Mouse (Mus musculus) kidney, embryonic 16.5 days (tissue): ENCODE data around the gene Fam76b. TPM values are rescaled to one million over a fixed set of nuclear protein-coding genes. Genes with fewer than 3 reads are reported as not detected.

Source experiments
- ATAC-seq: fragments of 200-750 bp; cut with Nextera tagmentation; 2 replicates; pipeline ENCODE4 v1.8.0; 2017; ENCODE audit warnings: moderate TSS enrichment; ENCODE audit not compliant: low FRiP score, low TSS enrichment
- H3K27ac ChIP-seq: fragments of 300-500 bp; sonication (generic); 2 replicates; pipeline ENCODE4 v1.5.1; 2014; ENCODE audit warnings: low read length
- H3K27me3 ChIP-seq: fragments of 300-500 bp; sonication (generic); 2 replicates; pipeline ENCODE4 v1.6.1; 2014; ENCODE audit warnings: low read length, control low read depth, mixed read lengths; ENCODE audit not compliant: insufficient read depth
- H3K36me3 ChIP-seq: fragments of 300-500 bp; sonication (generic); 2 replicates; pipeline ENCODE4 v1.6.1; 2014; ENCODE audit warnings: low read length, control low read depth, mixed read lengths; ENCODE audit not compliant: insufficient read depth
- H3K4me1 ChIP-seq: fragments of 300-500 bp; sonication (generic); 2 replicates; pipeline ENCODE4 v1.6.1; 2014; ENCODE audit warnings: low read length, control low read depth, mixed read lengths; ENCODE audit not compliant: insufficient read depth
- H3K4me2 ChIP-seq: fragments of 300-500 bp; sonication (generic); replicated peaks from 2 replicates; pipeline ENCODE4 v1.6.1; 2014; ENCODE audit warnings: low read depth, low read length
- H3K4me3 ChIP-seq: fragments of 300-500 bp; sonication (generic); 2 replicates; pipeline ENCODE4 v1.5.1; 2014; ENCODE audit warnings: mild to moderate bottlenecking, low read length
- H3K9ac ChIP-seq: fragments of 300-500 bp; sonication (generic); replicated peaks from 2 replicates; pipeline ENCODE4 v1.6.1; 2014; ENCODE audit warnings: low read length
- H3K9me3 ChIP-seq: fragments of 300-500 bp; sonication (generic); 2 replicates; pipeline ENCODE4 v1.6.1; 2016; ENCODE audit warnings: low read length, control low read depth
- WGBS: fragments of 180-500 bp; shearing (Covaris S2); extraction: QIAGEN DNeasy Blood & Tissue Kit; methylation state at CpG from one replicate; pipeline ENCODE4 v1.1.7; 2014; 5-methylcytosine and 5-hydroxymethylcytosine counted together
- polyA plus RNA-seq: library from polyadenylated mRNA; unstranded; fragments of >200 nt; fragmentation: Nextera tagmentation; extraction: Ambion mirVana; gene quantifications from 2 replicates; pipeline ENCODE4 v1.2.1, GENCODE M21; 2015

Gene Fam76b
- polyA plus RNA-seq, 1 experiment from 2014 or later, result 19.0 TPM

GRCm38 (mm10) chr9:13889657-13890056 is 62.1 kb downstream of the Fam76b start:
- H3K27ac ChIP-seq, result no peak overlapping the region
- H3K4me1 ChIP-seq, result no peaks in the 10 kb centered on the region
- H3K27me3 ChIP-seq, result no peaks in the 10 kb centered on the region
- H3K4me2 ChIP-seq, result no peak overlapping the region
- H3K36me3 ChIP-seq, result no peaks in the 10 kb centered on the region
- H3K9ac ChIP-seq, result no peak overlapping the region
- H3K4me3 ChIP-seq, result no peak overlapping the region
- 4% methylated on average over 9 of the region's 9 CpGs for WGBS
- peak; percentile 91 for ATAC-seq
- peaks cover 4% of the 10 kb centered on the region for H3K9me3 ChIP-seq

GRCm38 (mm10) chr9:13890171-13890570 is 62.7 kb downstream of the Fam76b start:
- ATAC-seq, result 0 out of 2 replicates have a peak, but pooled peaks have one; percentile 59
- peaks cover 4% of the 10 kb centered on the region for H3K9me3 ChIP-seq
- no peak overlapping the region for H3K27ac ChIP-seq
- H3K27me3 ChIP-seq, result no peaks in the 10 kb centered on the region
- H3K9ac ChIP-seq, result no peak overlapping the region
- H3K4me3 ChIP-seq, result no peak overlapping the region
- no peaks in the 10 kb centered on the region for H3K4me1 ChIP-seq
- no peaks in the 10 kb centered on the region for H3K36me3 ChIP-seq
- no peak overlapping the region for H3K4me2 ChIP-seq
- 55% methylated on average over 5 of the region's 5 CpGs for WGBS

- WGBS, result 94% methylated on average over 6 of the region's 6 CpGs
- H3K36me3 ChIP-seq, result no peaks in the 10 kb centered on the region
- H3K27me3 ChIP-seq, result no peaks in the 10 kb centered on the region
- peaks cover 4% of the 10 kb centered on the region for H3K9me3 ChIP-seq
- H3K27ac ChIP-seq, result no peak overlapping the region
- H3K4me3 ChIP-seq, result no peak overlapping the region
- ATAC-seq, result no peak
- H3K4me1 ChIP-seq, result no peaks in the 10 kb centered on the region
- H3K9ac ChIP-seq, result no peak overlapping the region
- H3K4me2 ChIP-seq, result no peak overlapping the region
These were observed 64.4 kb downstream of the Fam76b start for GRCm38 (mm10) chr9:13891888-13892287.

- no peak for ATAC-seq
- H3K9me3 ChIP-seq, result peaks cover 4% of the 10 kb centered on the region
- H3K27me3 ChIP-seq, result no peaks in the 10 kb centered on the region
- H3K36me3 ChIP-seq, result no peaks in the 10 kb centered on the region
- H3K27ac ChIP-seq, result no peak overlapping the region
- 60% methylated on average over 4 of the region's 4 CpGs for WGBS
- H3K4me1 ChIP-seq, result no peaks in the 10 kb centered on the region
- H3K9ac ChIP-seq, result no peak overlapping the region
- H3K4me3 ChIP-seq, result no peak overlapping the region
- H3K4me2 ChIP-seq, result no peak overlapping the region
These were observed 65.5 kb downstream of the Fam76b start for GRCm38 (mm10) chr9:13893044-13893443.

GRCm38 (mm10) chr9:13894491-13894890 is 67.0 kb downstream of the Fam76b start:
- Histone ChIP-seq H3K4me1 (no peaks in the 10 kb centered on the region), H3K4me3 (no peak overlapping the region), H3K9me3 (peaks cover 4% of the 10 kb centered on the region), H3K9ac (no peak overlapping the region), H3K27ac (no peak overlapping the region), H3K27me3 (no peaks in the 10 kb centered on the region), H3K36me3 (no peaks in the 10 kb centered on the region), H3K4me2 (no peak overlapping the region)
- no peak for ATAC-seq
- 54% methylated on average over 8 of the region's 8 CpGs for WGBS

- WGBS, result 84% methylated on average over 7 of the region's 7 CpGs
- no peak for ATAC-seq
These were observed 67.4 kb downstream of the Fam76b start for GRCm38 (mm10) chr9:13894936-13895335.

GRCm38 (mm10) chr9:13896055-13896454 is 68.5 kb downstream of the Fam76b start:
- no peak overlapping the region for H3K4me2 ChIP-seq
- no peak overlapping the region for H3K27ac ChIP-seq
- WGBS, result 75% methylated on average over 6 of the region's 6 CpGs
- no peak for ATAC-seq
- H3K4me3 ChIP-seq, result no peak overlapping the region
- no peaks in the 10 kb centered on the region for H3K4me1 ChIP-seq
- H3K27me3 ChIP-seq, result no peaks in the 10 kb centered on the region
- no peaks in the 10 kb centered on the region for H3K36me3 ChIP-seq
- H3K9me3 ChIP-seq, result peaks cover 4% of the 10 kb centered on the region
- H3K9ac ChIP-seq, result no peak overlapping the region

More at GRCm38 (mm10) chr9:13894936-13895335, 67.4 kb downstream of the Fam76b start:
- Histone ChIP-seq H3K9me3 (peaks cover 4% of the 10 kb centered on the region), H3K27me3 (no peaks in the 10 kb centered on the region), H3K27ac (no peak overlapping the region), H3K4me1 (no peaks in the 10 kb centered on the region), H3K4me2 (no peak overlapping the region), H3K9ac (no peak overlapping the region), H3K4me3 (no peak overlapping the region), H3K36me3 (no peaks in the 10 kb centered on the region)

GRCm38 (mm10) chr9:13898510-13899305 is 71.2 kb downstream of the Fam76b start:
- Histone ChIP-seq H3K4me1 (no peaks in the 10 kb centered on the region), H3K36me3 (no peaks in the 10 kb centered on the region), H3K27me3 (no peaks in the 10 kb centered on the region), H3K9me3 (no peaks in the 10 kb centered on the region), H3K9ac (no peak overlapping the region), H3K4me3 (no peak overlapping the region), H3K4me2 (no peak overlapping the region), H3K27ac (no peak overlapping the region)
- WGBS, result 71% methylated on average over 19 of the region's 19 CpGs
- ATAC-seq, result no peak

- Histone ChIP-seq H3K36me3 (no peaks in the 10 kb centered on the region), H3K4me1 (no peaks in the 10 kb centered on the region), H3K4me2 (no peak overlapping the region), H3K27me3 (no peaks in the 10 kb centered on the region), H3K9me3 (no peaks in the 10 kb centered on the region), H3K9ac (no peak overlapping the region), H3K27ac (no peak overlapping the region), H3K4me3 (no peak overlapping the region)
- ATAC-seq, result no peak
- WGBS, result 97% methylated on average over 3 of the region's 3 CpGs
These were observed 74.5 kb downstream of the Fam76b start for GRCm38 (mm10) chr9:13902030-13902429.

GRCm38 (mm10) chr9:13904091-13904779 is 76.7 kb downstream of the Fam76b start:
- no peak for ATAC-seq
- WGBS, result 78% methylated on average over 5 of the region's 5 CpGs
- no peak overlapping the region for H3K4me3 ChIP-seq

More at GRCm38 (mm10) chr9:13904091-13904779, 76.7 kb downstream of the Fam76b start:
- Histone ChIP-seq H3K27ac (no peak overlapping the region), H3K4me1 (no peaks in the 10 kb centered on the region), H3K9me3 (no peaks in the 10 kb centered on the region), H3K4me2 (no peak overlapping the region), H3K9ac (no peak overlapping the region), H3K36me3 (no peaks in the 10 kb centered on the region), H3K27me3 (no peaks in the 10 kb centered on the region)
